ENCODE assay signal across 13 mouse cellular contexts in the genomic region with DNA sequence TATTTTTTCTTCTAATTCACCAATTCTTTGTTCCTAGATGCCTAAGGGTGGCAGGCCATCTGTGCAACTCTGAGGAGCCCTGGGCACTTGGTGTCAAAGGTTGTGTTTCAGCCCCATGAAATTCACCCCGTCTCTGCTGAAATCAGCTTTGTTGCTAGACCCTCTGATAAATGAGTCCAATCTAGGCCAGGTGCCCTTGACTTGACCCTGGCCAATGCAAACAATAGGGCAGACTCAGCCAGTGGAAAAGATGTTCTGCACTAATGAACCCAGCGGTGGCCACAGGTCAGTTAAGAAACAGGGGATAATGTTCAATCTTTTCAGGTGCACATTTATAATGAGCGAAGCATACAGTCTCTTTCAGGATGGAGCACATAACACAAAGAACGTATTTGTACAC.
DNase-seq lines count a peak whose midpoint lies in the region; ATAC-seq and TF ChIP-seq lines count a peak whose summit lies in the region.
"Had no signal": no experiment of that assay in that cellular context is flagged by ENCODE, and none has a peak within 500 bp of the region (broad histone marks: within the 10 kb centered on the region; RNA-seq: fewer than 3 reads in every experiment).

No protein-coding gene starts in this region.

- peak; percentile 74 for ATAC-seq in forebrain, embryonic 11.5 days (replicated peaks; ENCODE audit: low FRiP score)
- ATAC-seq in forebrain, embryonic 16.5 days, result no peak
- peak; percentile 85 for ATAC-seq in embryonic facial prominence, embryonic 11.5 days (replicated peaks; ENCODE audit: insufficient number of reproducible peaks, low FRiP score, low TSS enrichment, low read depth)
- ATAC-seq in hindbrain, postnatal 0 days, result peak; percentile 45; the same call in 1 of the 2 replicates
- ATAC-seq in neural tube, embryonic 13.5 days (ENCODE audit: low read depth), result peak; percentile 79

- no peak for DNase-seq in forebrain, embryonic 11.5 days (ENCODE audit: low spot score)
- DNase-seq in embryonic facial prominence, embryonic 11.5 days (ENCODE audit: low spot score), result peak; percentile 33
- DNase-seq in hindbrain, postnatal 0 days (ENCODE audit: low spot score), result peak; percentile 4
- no peak for DNase-seq in adrenal gland, postnatal 4 days (ENCODE audit: low spot score in 2 of 2)
- DNase-seq in right cerebral cortex, adult 18-20 months, result no peak
- no peak for DNase-seq in adipocyte (ENCODE audit: low spot score)
- DNase-seq: cerebellum, postnatal 36 days; heart, adult 2 months; left cerebral cortex, postnatal 4 days; lung, embryonic 14.5 days; right cerebral cortex, postnatal 14 days had no signal

- H3K4me3 ChIP-seq in forebrain, embryonic 11.5 days (ENCODE audit: low read depth, low read length), result no peak overlapping the region
- H3K4me3 ChIP-seq in forebrain, embryonic 16.5 days (replicated peaks; ENCODE audit: low read length), result no peak overlapping the region
- no peak overlapping the region for H3K4me3 ChIP-seq in embryonic facial prominence, embryonic 11.5 days (ENCODE audit: low read depth, low read length)
- H3K4me3 ChIP-seq in hindbrain, postnatal 0 days (ENCODE audit: low read length), result no peak overlapping the region
- H3K4me3 ChIP-seq in neural tube, embryonic 13.5 days, result no peak overlapping the region
- H3K4me3 ChIP-seq: heart, adult 2 months had no signal

- 10% methylated on average over 4 of the region's 4 CpGs for whole genome bisulfite sequencing in forebrain, embryonic 11.5 days
- WGBS in forebrain, embryonic 16.5 days, result 21% methylated on average over 4 of the region's 4 CpGs
- WGBS in embryonic facial prominence, embryonic 11.5 days, result 19% methylated on average over 4 of the region's 4 CpGs
- 20% methylated on average over 4 of the region's 4 CpGs for WGBS in hindbrain, postnatal 0 days
- WGBS in neural tube, embryonic 13.5 days, result 9% methylated on average over 4 of the region's 4 CpGs

- no peaks in the 10 kb centered on the region for H3K36me3 ChIP-seq in forebrain, embryonic 11.5 days (ENCODE audit: control insufficient read depth, insufficient read depth, low read length)
- no peaks in the 10 kb centered on the region for H3K36me3 ChIP-seq in forebrain, embryonic 16.5 days (ENCODE audit: control insufficient read depth, insufficient read depth)
- H3K36me3 ChIP-seq in embryonic facial prominence, embryonic 11.5 days (replicated peaks; ENCODE audit: control insufficient read depth, insufficient read depth, low read depth, low read length), result no peaks in the 10 kb centered on the region
- H3K36me3 ChIP-seq in hindbrain, postnatal 0 days (ENCODE audit: insufficient read depth, low read length), result no peaks in the 10 kb centered on the region
- H3K36me3 ChIP-seq in neural tube, embryonic 13.5 days, result no peaks in the 10 kb centered on the region

- no peak for TF ChIP-seq CTCF in hindbrain, postnatal 0 days (IDR thresholded peaks at IDR 0.05; ENCODE audit: low read depth)

- no peaks in the 10 kb centered on the region for H3K27me3 ChIP-seq in forebrain, embryonic 11.5 days (ENCODE audit: control insufficient read depth, insufficient read depth, low read length)
- H3K27me3 ChIP-seq in forebrain, embryonic 16.5 days (replicated peaks; ENCODE audit: control insufficient read depth, insufficient read depth, low read length), result no peaks in the 10 kb centered on the region
- no peaks in the 10 kb centered on the region for H3K27me3 ChIP-seq in embryonic facial prominence, embryonic 11.5 days (ENCODE audit: control insufficient read depth, insufficient read depth, low read length)
- H3K27me3 ChIP-seq in hindbrain, postnatal 0 days (ENCODE audit: insufficient read depth, low read length), result no peaks in the 10 kb centered on the region
- H3K27me3 ChIP-seq in neural tube, embryonic 13.5 days, result no peaks in the 10 kb centered on the region

- no peak overlapping the region for H3K4me2 ChIP-seq in forebrain, embryonic 11.5 days (ENCODE audit: low read depth, low read length, severe bottlenecking)
- H3K4me2 ChIP-seq in forebrain, embryonic 16.5 days (ENCODE audit: low read length), result no peak overlapping the region
- H3K4me2 ChIP-seq in embryonic facial prominence, embryonic 11.5 days (ENCODE audit: low read depth, low read length), result no peak overlapping the region
- H3K4me2 ChIP-seq in hindbrain, postnatal 0 days (ENCODE audit: low read depth, low read length), result no peak overlapping the region
- H3K4me2 ChIP-seq in neural tube, embryonic 13.5 days, result no peak overlapping the region
- H3K4me2 ChIP-seq: lung, embryonic 14.5 days had no signal

- H3K27ac ChIP-seq in forebrain, embryonic 11.5 days (ENCODE audit: low read depth, low read length), result no peak overlapping the region
- H3K27ac ChIP-seq in forebrain, embryonic 16.5 days (ENCODE audit: low read length), result no peak overlapping the region
- H3K27ac ChIP-seq in embryonic facial prominence, embryonic 11.5 days (replicated peaks; ENCODE audit: low read depth, low read length), result no peak overlapping the region
- H3K27ac ChIP-seq in hindbrain, postnatal 0 days, result no peak overlapping the region
- no peak overlapping the region for H3K27ac ChIP-seq in neural tube, embryonic 13.5 days (replicated peaks)
- H3K27ac ChIP-seq: heart, adult 2 months had no signal

- H3K4me1 ChIP-seq in forebrain, embryonic 11.5 days (replicated peaks; ENCODE audit: control insufficient read depth, insufficient read depth, low read length), result no peaks in the 10 kb centered on the region
- no peaks in the 10 kb centered on the region for H3K4me1 ChIP-seq in forebrain, embryonic 16.5 days (replicated peaks; ENCODE audit: control insufficient read depth, insufficient read depth, low read length)
- no peaks in the 10 kb centered on the region for H3K4me1 ChIP-seq in embryonic facial prominence, embryonic 11.5 days (ENCODE audit: control insufficient read depth, insufficient read depth, low read length)
- no peaks in the 10 kb centered on the region for H3K4me1 ChIP-seq in hindbrain, postnatal 0 days (ENCODE audit: insufficient read depth, low read length)
- peaks cover 10% of the 10 kb centered on the region for H3K4me1 ChIP-seq in neural tube, embryonic 13.5 days (replicated peaks)

- H3K9me3 ChIP-seq in forebrain, embryonic 11.5 days (ENCODE audit: control insufficient read depth, low read length), result no peaks in the 10 kb centered on the region
- no peaks in the 10 kb centered on the region for H3K9me3 ChIP-seq in forebrain, embryonic 16.5 days (ENCODE audit: control insufficient read depth, low read length)
- H3K9me3 ChIP-seq in embryonic facial prominence, embryonic 11.5 days (replicated peaks; ENCODE audit: control insufficient read depth, low read length), result no peaks in the 10 kb centered on the region
- no peaks in the 10 kb centered on the region for H3K9me3 ChIP-seq in hindbrain, postnatal 0 days (ENCODE audit: low read length)
- H3K9me3 ChIP-seq in neural tube, embryonic 13.5 days, result no peaks in the 10 kb centered on the region

- no peak overlapping the region for H3K9ac ChIP-seq in forebrain, embryonic 11.5 days (ENCODE audit: low read length)
- no peak overlapping the region for H3K9ac ChIP-seq in forebrain, embryonic 16.5 days (replicated peaks; ENCODE audit: low read depth, low read length)
- no peak overlapping the region for H3K9ac ChIP-seq in embryonic facial prominence, embryonic 11.5 days (replicated peaks; ENCODE audit: low read length)
- no peak overlapping the region for H3K9ac ChIP-seq in hindbrain, postnatal 0 days (replicated peaks; ENCODE audit: low read length)
- no peak overlapping the region for H3K9ac ChIP-seq in neural tube, embryonic 13.5 days
- H3K9ac ChIP-seq: lung, embryonic 14.5 days had no signal

Comparison
In these comparisons a context has a peak if more than half of its experiments do, and no peak if none do; other contexts are left out.
1. DNase-seq: peak in embryonic facial prominence, embryonic 11.5 days (single experiment) and hindbrain, postnatal 0 days (single experiment); none in forebrain, embryonic 11.5 days (single experiment), adrenal gland, postnatal 4 days (0 of 2), right cerebral cortex, adult 18-20 months (single experiment) and adipocyte (single experiment).